Mouse (Mus musculus): ENCODE results near the gene Ece1. TPM values are rescaled to one million over a fixed set of nuclear protein-coding genes. Genes with fewer than 3 reads are reported as not detected.

The Ece1 gene
- polyA plus RNA-seq, 1 experiment from 2014 or later, result 74.6 TPM

GRCm38 (mm10) chr4:137883513-137884150 is 21.6 kb downstream of the Ece1 start:
- ATAC-seq (ENCODE audit: insufficient number of reproducible peaks, low FRiP score, low TSS enrichment, low read depth), result no peak; the same call in 1 of the 2 replicates
- Histone ChIP-seq H3K27me3 (no peaks in the 10 kb centered on the region), H3K4me2 (replicated peaks) (no peak overlapping the region), H3K4me1 (peaks cover 41% of the 10 kb centered on the region), H3K36me3 (no peaks in the 10 kb centered on the region), H3K9me3 (replicated peaks) (no peaks in the 10 kb centered on the region), H3K9ac (no peak overlapping the region), H3K27ac (replicated peaks) (peak overlapping the region; percentile 36; the same call in 1 of the 2 replicates), H3K4me3 (replicated peaks) (no peak overlapping the region)
- 78% methylated on average over 8 of the region's 8 CpGs for WGBS

DNA sequence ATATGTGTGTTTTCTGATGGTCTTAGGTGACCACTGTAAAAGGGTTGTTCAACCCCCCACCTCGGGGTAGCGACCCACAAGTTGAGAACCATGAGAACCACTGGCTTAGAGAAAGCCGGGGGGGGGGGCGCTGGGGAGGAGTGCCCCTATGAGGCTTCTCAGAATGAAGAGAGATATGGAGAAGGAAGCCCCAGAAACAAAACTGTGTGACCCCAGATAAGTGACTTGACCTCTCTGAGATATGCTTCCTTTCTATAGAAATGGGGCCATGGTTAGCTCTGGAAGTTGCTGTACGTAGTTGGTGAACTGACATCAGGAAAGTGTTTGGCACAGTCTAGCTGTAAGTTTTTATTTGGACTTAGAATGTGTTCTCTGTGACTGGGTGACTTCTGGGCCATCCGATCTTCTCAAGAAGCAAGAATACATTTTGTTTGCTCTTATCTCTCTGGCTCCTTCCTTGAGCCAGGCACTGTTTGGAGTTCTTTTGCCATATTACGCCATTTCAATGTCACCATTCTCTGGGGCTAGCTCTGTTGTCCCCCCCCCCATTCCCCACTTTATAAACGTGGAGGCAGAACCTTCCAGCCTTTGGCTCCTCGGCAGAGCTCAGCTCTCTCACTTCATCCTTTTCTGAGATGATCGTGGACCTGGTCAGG is 25.4 kb downstream of the Ece1 start:
- WGBS, result 84% methylated on average over 10 of the region's 10 CpGs
- H3K27ac ChIP-seq (replicated peaks), result no peak overlapping the region
- no peaks in the 10 kb centered on the region for H3K9me3 ChIP-seq (replicated peaks)
- ATAC-seq (ENCODE audit: insufficient number of reproducible peaks, low FRiP score, low TSS enrichment, low read depth), result no peak
- H3K4me1 ChIP-seq, result peaks cover 40% of the 10 kb centered on the region
- H3K9ac ChIP-seq, result no peak overlapping the region
- no peaks in the 10 kb centered on the region for H3K36me3 ChIP-seq
- H3K4me2 ChIP-seq (replicated peaks), result no peak overlapping the region
- H3K4me3 ChIP-seq (replicated peaks), result no peak overlapping the region
- H3K27me3 ChIP-seq, result no peaks in the 10 kb centered on the region

GRCm38 (mm10) chr4:137887993-137888388 is 26.0 kb downstream of the Ece1 start:
- WGBS, result 77% methylated on average over 8 of the region's 8 CpGs
- H3K36me3 ChIP-seq, result no peaks in the 10 kb centered on the region
- H3K4me3 ChIP-seq (replicated peaks), result no peak overlapping the region
- peaks cover 40% of the 10 kb centered on the region for H3K4me1 ChIP-seq
- no peaks in the 10 kb centered on the region for H3K27me3 ChIP-seq
- no peak overlapping the region for H3K9ac ChIP-seq
- H3K9me3 ChIP-seq (replicated peaks), result no peaks in the 10 kb centered on the region
- no peak overlapping the region for H3K27ac ChIP-seq (replicated peaks)
- H3K4me2 ChIP-seq (replicated peaks), result no peak overlapping the region
- ATAC-seq (ENCODE audit: insufficient number of reproducible peaks, low FRiP score, low TSS enrichment, low read depth), result no peak

DNA sequence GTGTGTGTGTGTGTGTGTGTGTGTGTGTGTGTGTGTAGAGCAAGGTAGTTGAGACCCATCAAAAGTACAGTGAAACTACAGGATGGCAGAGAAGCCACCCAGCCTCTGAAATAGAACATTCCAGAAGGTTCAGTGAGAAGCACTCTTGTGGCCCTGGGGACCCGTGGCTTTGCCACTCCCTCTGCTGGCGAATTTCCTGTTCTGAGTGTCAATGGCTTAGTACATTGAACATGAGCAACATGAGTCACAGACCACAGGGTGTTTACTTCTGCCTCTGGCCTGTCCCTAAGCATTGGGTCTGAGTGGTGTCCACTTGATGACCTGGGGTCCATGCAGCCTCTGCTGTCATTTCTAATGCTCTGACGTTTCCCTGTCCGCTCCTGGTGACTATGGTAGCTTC is 28.6 kb downstream of the Ece1 start:
- Histone ChIP-seq H3K4me2 (replicated peaks) (no peak overlapping the region), H3K9ac (no peak overlapping the region), H3K4me3 (replicated peaks) (no peak overlapping the region), H3K27ac (replicated peaks) (0 out of 2 replicates have a peak overlapping the region, but pooled peaks have one; percentile 79), H3K9me3 (replicated peaks) (no peaks in the 10 kb centered on the region), H3K36me3 (no peaks in the 10 kb centered on the region), H3K27me3 (no peaks in the 10 kb centered on the region), H3K4me1 (peaks cover 32% of the 10 kb centered on the region)
- no peak for ATAC-seq (ENCODE audit: insufficient number of reproducible peaks, low FRiP score, low TSS enrichment, low read depth)
- 55% methylated on average over 4 of the region's 4 CpGs for WGBS

GRCm38 (mm10) chr4:137891553-137892145 is 29.6 kb downstream of the Ece1 start:
- no peak overlapping the region; the same call in 1 of the 2 replicates for H3K4me2 ChIP-seq (replicated peaks)
- peak overlapping the region; percentile 79 for H3K27ac ChIP-seq (replicated peaks)
- ATAC-seq (ENCODE audit: insufficient number of reproducible peaks, low FRiP score, low TSS enrichment, low read depth), result no peak
- no peak overlapping the region for H3K4me3 ChIP-seq (replicated peaks)
- no peaks in the 10 kb centered on the region for H3K27me3 ChIP-seq
- no peak overlapping the region for H3K9ac ChIP-seq
- H3K9me3 ChIP-seq (replicated peaks), result no peaks in the 10 kb centered on the region
- peaks cover 43% of the 10 kb centered on the region for H3K4me1 ChIP-seq
- H3K36me3 ChIP-seq, result no peaks in the 10 kb centered on the region
- WGBS, result 13% methylated on average over 4 of the region's 4 CpGs

- Histone ChIP-seq H3K4me2 (replicated peaks) (no peak overlapping the region; the same call in 1 of the 2 replicates), H3K4me3 (replicated peaks) (no peak overlapping the region), H3K4me1 (peaks cover 54% of the 10 kb centered on the region), H3K27ac (replicated peaks) (peak overlapping the region; percentile 79), H3K27me3 (no peaks in the 10 kb centered on the region), H3K9ac (no peak overlapping the region), H3K36me3 (no peaks in the 10 kb centered on the region), H3K9me3 (replicated peaks) (no peaks in the 10 kb centered on the region)
- 7% methylated on average over 11 of the region's 11 CpGs for WGBS
- no peak; the same call in 1 of the 2 replicates for ATAC-seq (ENCODE audit: insufficient number of reproducible peaks, low FRiP score, low TSS enrichment, low read depth)
Measured at GRCm38 (mm10) chr4:137892713-137893242, 30.7 kb downstream of the Ece1 start.

DNA sequence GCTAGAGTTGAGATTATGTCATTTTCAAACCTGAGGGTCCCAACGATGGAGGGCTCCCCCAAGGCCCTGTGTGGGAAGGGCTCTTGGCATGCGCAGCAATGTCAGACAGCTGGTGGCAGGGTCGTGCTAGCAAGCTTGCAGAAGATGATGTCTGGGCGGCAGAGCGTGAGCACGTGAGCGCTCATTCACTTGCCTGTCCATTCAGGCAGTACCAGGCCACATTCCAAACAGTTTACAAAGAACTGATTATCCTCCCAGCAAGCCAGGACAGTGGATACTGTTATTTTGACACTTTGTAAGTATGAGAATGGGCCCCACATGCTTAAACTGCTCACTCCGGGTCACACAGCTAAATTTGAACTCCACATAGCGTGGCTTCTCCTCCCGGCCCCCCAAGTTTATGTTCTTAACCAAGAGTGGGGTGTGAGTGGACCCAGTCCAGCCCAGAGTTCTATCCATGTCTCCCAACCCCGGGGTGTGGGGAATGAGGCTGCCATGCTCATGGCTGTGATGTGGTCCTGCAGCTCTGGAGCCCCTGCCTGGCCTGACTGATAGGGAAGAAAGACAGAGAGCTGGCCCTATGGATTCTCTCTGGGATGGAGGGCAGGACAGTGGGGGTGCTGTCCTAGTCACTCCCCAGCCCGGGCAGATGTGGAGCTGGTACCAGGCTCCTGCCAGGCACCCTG is 34.7 kb downstream of the Ece1 start:
- Histone ChIP-seq H3K36me3 (no peaks in the 10 kb centered on the region), H3K4me2 (replicated peaks) (no peak overlapping the region), H3K4me3 (replicated peaks) (no peak overlapping the region), H3K4me1 (peaks cover 61% of the 10 kb centered on the region), H3K9ac (no peak overlapping the region), H3K27ac (replicated peaks) (peak overlapping the region; percentile 86), H3K9me3 (replicated peaks) (no peaks in the 10 kb centered on the region), H3K27me3 (no peaks in the 10 kb centered on the region)
- 20% methylated on average over 12 of the region's 12 CpGs for WGBS
- ATAC-seq (ENCODE audit: insufficient number of reproducible peaks, low FRiP score, low TSS enrichment, low read depth), result peak; percentile 30; the same call in 1 of the 2 replicates

- peaks cover 61% of the 10 kb centered on the region for H3K4me1 ChIP-seq
- no peak overlapping the region for H3K4me2 ChIP-seq (replicated peaks)
- H3K27ac ChIP-seq (replicated peaks), result peak overlapping the region; percentile 86
Measured at GRCm38 (mm10) chr4:137897298-137897612, 35.2 kb downstream of the Ece1 start.

DNA sequence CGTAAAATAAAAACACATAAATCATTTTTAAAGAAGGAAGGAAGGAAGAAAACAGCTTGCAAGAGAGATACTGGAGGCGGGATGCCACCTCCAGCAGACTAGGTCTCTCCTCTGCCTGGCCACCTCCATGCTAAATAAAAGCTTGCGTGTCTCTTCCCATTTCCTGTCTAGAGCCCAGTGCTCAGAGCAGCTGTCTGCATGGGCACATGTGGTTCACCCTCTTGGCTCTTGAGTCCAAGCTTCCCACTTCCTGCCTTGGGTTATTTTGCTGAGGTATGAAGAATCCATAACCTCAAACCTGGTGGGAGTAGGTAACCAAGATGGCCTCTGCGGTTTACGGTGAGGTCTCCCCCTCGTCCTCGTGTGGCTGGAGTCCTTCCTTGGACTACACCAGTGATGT is 36.5 kb downstream of the Ece1 start:
- peak overlapping the region; percentile 86; the same call in 1 of the 2 replicates for H3K27ac ChIP-seq (replicated peaks)
- no peaks in the 10 kb centered on the region for H3K9me3 ChIP-seq (replicated peaks)
- no peak overlapping the region for H3K4me2 ChIP-seq (replicated peaks)
- H3K4me1 ChIP-seq, result peaks cover 64% of the 10 kb centered on the region
- no peak for ATAC-seq (ENCODE audit: insufficient number of reproducible peaks, low FRiP score, low TSS enrichment, low read depth)
- no peak overlapping the region for H3K9ac ChIP-seq
- no peaks in the 10 kb centered on the region for H3K36me3 ChIP-seq
- no peak overlapping the region for H3K4me3 ChIP-seq (replicated peaks)
- H3K27me3 ChIP-seq, result no peaks in the 10 kb centered on the region
- WGBS, result 70% methylated on average over 7 of the region's 7 CpGs

More at GRCm38 (mm10) chr4:137897298-137897612, 35.2 kb downstream of the Ece1 start:
- WGBS, result 9% methylated on average over 8 of the region's 8 CpGs
- Histone ChIP-seq H3K27me3 (no peaks in the 10 kb centered on the region), H3K9me3 (replicated peaks) (no peaks in the 10 kb centered on the region), H3K4me3 (replicated peaks) (no peak overlapping the region), H3K36me3 (no peaks in the 10 kb centered on the region), H3K9ac (no peak overlapping the region)
- peak; percentile 58; the same call in 1 of the 2 replicates for ATAC-seq (ENCODE audit: insufficient number of reproducible peaks, low FRiP score, low TSS enrichment, low read depth)

GRCm38 (mm10) chr4:137902268-137902667 is 40.2 kb downstream of the Ece1 start:
- Histone ChIP-seq H3K9ac (no peak overlapping the region), H3K4me2 (replicated peaks) (no peak overlapping the region), H3K36me3 (no peaks in the 10 kb centered on the region), H3K9me3 (replicated peaks) (no peaks in the 10 kb centered on the region), H3K27ac (replicated peaks) (peak overlapping the region; percentile 44; the same call in 1 of the 2 replicates), H3K4me3 (replicated peaks) (no peak overlapping the region), H3K4me1 (peaks cover 49% of the 10 kb centered on the region), H3K27me3 (no peaks in the 10 kb centered on the region)
- no peak for ATAC-seq (ENCODE audit: insufficient number of reproducible peaks, low FRiP score, low TSS enrichment, low read depth)
- WGBS, result 71% methylated on average over 13 of the region's 13 CpGs

- 25% methylated on average over 7 of the region's 7 CpGs for WGBS
- Histone ChIP-seq H3K27ac (replicated peaks) (no peak overlapping the region), H3K4me3 (replicated peaks) (no peak overlapping the region), H3K4me1 (peaks cover 47% of the 10 kb centered on the region), H3K27me3 (no peaks in the 10 kb centered on the region), H3K4me2 (replicated peaks) (no peak overlapping the region), H3K36me3 (no peaks in the 10 kb centered on the region), H3K9ac (no peak overlapping the region), H3K9me3 (replicated peaks) (no peaks in the 10 kb centered on the region)
- no peak; the same call in 1 of the 2 replicates for ATAC-seq (ENCODE audit: insufficient number of reproducible peaks, low FRiP score, low TSS enrichment, low read depth)
Measured at GRCm38 (mm10) chr4:137902873-137903272, 40.8 kb downstream of the Ece1 start.

Measured in embryonic facial prominence, embryonic 15.5 days (tissue).